Mouse (Mus musculus) cerebellum, adult 8-10 months (tissue): ENCODE data around the gene Zfp827.
"Not testable (repeated sequence)": the region's sequence is repeated elsewhere in the genome, so short reads cannot be mapped to it uniquely, and the experiment has no call there.

Experiments
- DNase-seq: peaks from one replicate; pipeline ENCODE4 v3.0.0; 2022

Zfp827 gene

GRCm38 (mm10) chr8:79114561-79114960 lies 86.3 kb downstream of the Zfp827 start:
- no peak for DNase-seq

DNA sequence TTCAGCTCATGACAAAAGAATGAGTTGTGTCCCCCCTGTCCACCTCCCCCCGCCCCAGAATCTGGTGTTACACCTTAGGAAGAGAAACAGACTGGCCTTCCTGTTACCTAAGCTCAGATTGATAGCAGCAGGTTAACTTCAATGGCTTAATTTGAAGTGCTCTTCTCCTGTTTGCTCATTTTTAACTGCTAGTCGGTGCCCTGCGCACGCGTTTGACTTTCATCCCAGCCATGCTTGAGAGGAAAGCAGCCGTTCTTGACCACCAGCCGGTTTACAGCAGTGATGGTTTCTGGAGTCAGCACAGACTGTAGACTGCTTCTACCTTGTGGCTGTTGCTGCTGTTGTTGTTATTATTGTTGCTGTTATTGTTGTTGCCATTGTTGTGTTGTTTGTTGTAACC lies 88.2 kb downstream of the Zfp827 start:
- DNase-seq = no peak

DNA sequence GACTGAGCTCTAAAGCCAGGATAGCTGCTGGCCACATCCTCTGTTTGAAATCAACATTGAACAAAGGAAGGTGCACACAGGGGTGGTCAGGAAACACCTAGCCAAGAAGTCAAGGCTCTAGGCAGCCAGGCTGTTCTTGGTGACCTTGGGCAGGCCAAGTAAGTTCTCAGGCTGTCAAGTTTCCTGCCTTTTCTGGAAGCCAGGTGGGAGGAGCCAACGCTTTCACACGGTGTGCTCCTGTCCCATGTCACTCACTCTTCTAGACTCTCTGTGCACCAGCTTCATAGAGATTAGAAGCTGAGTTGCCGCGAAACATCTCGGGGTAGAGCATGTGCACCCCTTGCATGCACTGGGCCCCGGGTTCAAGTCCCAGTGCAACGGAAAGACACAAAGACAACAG lies 89.5 kb downstream of the Zfp827 start:
- DNase-seq = no peak

DNA sequence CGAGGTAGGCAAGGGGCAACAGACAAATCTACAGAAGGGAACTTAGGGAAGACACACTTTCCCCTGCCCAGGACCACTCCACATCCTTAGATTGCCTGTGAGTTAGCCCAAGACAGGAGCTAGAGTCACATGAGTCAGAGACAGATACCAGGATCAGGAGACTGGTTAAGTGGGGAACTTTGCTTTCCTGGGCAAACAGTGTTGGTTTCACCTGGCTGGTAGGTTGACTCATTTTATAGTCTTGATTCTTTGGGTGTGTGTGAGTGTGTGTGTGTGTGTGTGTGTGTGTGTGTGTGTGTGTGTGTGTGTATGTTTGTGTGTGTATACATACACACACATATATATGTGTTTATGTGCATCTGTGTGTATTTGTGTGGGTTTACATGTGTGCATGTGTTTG lies 93.4 kb downstream of the Zfp827 start:
- DNase-seq = no peak

GRCm38 (mm10) chr8:79124231-79124630 lies 96.0 kb downstream of the Zfp827 start:
- no peak for DNase-seq

DNA sequence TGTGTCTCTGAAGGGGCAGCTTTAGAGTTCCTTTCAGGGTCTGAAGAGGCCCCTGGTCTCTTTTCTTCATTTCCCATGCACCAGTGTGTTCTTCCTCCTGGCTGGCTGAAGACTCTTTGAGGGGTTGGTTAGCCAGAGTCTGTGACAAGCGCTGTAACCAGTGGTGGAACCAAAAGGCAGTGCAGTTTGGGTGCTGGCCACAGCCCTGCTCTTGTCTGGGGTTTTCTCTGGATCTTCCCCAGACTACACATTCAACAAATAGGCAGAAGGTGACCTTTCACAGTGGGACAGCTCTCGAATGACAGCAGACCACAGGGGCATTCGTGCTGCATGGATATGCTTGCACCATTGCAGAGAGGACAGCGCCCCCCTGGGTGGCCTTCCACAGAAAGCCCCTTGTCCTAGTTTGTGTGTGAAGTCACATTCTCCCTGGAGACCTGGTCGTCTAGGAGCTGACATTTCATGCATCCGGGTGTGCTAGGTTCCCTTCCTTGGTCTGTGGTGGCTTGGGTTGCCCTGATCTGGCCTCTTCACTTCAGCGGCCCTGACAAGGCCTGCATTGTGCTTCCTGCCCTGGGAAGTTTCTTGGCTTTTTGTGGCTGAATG lies 99.1 kb downstream of the Zfp827 start:
- DNase-seq = no peak

- not testable (repeated sequence) for DNase-seq
Observed at GRCm38 (mm10) chr8:79128534-79128933, 100.3 kb downstream of the Zfp827 start.

DNA sequence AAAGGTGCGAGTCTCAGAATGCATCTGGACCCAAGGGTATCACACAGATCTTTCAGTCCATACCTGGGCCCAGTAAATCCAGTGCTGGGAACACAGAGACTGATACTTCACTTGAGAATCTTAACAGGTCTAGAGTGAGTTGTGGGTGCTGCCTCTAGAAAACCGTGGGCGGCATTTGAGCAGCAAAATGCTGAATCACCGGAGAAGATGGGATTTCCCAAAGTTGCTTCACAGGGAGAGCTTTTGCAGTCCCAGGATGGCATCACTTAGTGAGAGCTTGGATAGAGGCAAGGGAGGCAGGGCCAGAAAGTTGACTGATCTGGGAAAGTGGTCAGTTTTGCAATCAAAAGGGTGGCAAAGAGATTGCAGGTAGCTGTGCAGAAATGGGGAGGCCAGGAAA lies 111.4 kb downstream of the Zfp827 start:
- DNase-seq = no peak

GRCm38 (mm10) chr8:79140981-79141380 lies 112.7 kb downstream of the Zfp827 start:
- DNase-seq = no peak

DNA sequence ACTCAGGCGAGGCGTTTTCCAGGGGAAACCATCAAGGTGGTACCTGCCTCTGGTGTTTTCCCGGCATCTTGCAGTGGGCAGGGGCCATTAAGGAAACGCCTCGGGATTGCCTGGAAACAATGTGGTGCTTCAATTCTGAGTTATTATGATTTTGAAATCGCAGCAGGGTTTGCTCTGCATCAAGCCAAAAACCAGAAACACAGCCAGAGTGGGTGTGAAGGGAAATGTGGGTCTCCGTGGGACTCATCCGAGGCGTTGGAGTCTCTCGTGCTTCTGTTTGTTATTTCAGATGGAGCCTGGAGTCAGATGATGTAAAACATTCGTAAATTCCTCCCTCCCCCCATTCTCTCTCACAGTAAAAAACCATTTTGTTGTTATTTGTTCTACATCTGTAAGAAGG lies 113.4 kb downstream of the Zfp827 start:
- DNase-seq = no peak

DNA sequence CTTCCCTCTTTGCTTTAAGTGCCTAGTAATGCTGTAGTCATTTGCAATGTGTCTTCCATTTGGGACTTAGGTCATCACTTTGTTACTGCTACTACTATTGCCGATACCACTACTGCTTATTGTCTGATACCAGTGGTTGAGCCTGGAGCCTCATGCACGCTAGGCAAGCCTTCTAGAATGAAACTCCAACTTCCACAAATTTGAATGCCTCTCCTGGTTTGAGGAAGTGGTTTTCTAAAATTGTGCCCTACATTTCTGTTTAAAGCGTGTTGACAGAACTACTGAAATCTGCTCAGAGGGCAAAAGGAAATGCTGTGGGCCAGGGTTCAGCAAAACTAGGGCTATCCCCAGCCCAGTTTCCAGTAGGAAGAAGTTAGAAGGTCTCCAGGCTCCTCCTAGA lies 115.5 kb downstream of the Zfp827 start:
- DNase-seq = no peak

DNA sequence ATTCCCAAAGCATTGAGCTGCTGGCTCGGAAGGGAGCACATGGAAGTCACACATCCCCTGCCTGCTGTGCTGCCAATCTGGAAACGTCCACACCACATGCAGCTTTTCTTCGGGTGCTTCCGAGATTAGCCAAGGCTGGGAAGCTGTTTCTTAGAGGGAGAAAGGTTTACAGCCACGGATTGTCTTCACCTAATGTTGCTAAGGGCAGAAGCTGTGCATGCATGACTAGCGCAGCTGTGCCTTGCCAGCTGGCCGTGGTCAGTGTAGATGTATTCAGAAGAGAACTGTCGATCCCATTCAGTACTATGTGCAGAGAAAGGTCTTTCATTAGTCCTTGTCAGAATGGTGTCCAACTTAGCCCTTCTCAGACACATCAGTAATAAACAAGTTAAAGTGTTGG lies 117.0 kb downstream of the Zfp827 start:
- DNase-seq = no peak

GRCm38 (mm10) chr8:79145626-79146025 lies 117.4 kb downstream of the Zfp827 start:
- DNase-seq = no peak

- no peak for DNase-seq
Observed at GRCm38 (mm10) chr8:79148799-79149198, 120.6 kb downstream of the Zfp827 start.

DNA sequence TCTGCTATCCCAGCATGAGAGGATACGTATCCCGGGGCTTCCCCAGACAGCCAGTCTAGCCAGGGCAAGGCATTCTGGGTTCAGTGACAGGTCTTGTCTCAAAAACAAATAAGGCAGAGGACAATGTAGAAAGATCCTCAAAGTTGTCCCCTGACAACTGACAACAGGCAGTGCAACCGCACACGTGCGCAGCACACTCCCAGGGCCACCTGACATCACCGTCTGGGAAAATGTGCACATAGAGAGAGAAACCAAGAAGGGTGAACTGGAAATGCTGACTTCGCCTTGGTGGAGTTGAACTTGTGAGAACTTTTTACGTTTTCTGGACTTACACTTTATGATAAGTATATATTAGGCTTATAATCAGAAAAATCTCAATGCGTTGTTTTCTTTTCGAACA lies 121.6 kb downstream of the Zfp827 start:
- DNase-seq = no peak

GRCm38 (mm10) chr8:79150544-79151192 lies 122.4 kb downstream of the Zfp827 start:
- no peak for DNase-seq

GRCm38 (mm10) chr8:79151644-79152043 lies 123.4 kb downstream of the Zfp827 start:
- no peak for DNase-seq

DNA sequence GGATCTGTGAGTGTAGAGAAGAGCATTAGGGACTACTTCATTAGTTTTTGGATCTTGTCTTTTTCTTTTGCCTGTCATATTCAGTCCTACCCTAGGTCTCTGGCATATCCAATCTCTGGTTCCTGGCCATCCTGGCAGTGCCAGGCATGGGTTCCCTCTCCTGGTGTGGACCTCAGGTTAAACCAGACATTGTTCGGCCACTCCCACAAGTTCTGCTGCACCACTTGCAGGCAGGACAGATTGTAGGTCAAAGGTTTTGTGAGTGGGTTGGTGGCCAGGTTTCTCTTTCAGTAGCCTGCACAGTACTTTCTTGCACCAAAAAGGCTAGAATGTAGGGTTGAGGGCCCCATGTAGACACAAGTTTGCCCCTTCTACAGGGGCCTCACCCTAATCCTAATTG lies 125.0 kb downstream of the Zfp827 start:
- no peak for DNase-seq

- DNase-seq = no peak
Observed at GRCm38 (mm10) chr8:79153637-79154036, 125.4 kb downstream of the Zfp827 start.

DNA sequence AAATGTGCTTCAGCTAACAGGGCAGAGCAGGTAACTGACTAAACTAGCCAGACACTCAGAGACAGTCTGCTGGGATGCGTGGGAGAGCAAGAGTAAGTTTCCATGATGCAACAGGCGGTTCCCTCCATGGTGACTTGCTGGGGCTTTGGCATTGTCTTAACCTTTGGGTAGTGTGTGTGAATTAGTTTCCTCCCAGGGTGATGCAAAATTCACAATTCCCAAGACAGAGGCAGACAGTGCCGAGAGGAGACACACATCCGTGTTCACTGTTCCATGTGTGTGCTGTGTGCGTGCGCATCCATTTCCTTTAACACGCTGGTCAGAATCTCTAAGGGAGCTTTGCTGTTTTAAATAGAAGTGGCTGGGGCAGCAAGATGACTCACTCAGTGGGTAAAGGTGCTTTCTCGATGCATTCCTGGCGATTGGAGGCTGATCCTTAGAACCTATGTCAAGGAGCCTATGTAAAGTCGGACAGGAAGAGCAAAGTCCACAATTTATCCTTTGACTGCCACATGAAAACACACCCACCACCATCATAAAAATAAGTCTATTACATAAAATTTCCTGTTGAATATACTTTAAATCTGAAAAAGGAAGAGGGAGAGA lies 127.4 kb downstream of the Zfp827 start:
- no peak for DNase-seq

- no peak for DNase-seq
Observed at GRCm38 (mm10) chr8:79157366-79157765, 129.1 kb downstream of the Zfp827 start.

DNA sequence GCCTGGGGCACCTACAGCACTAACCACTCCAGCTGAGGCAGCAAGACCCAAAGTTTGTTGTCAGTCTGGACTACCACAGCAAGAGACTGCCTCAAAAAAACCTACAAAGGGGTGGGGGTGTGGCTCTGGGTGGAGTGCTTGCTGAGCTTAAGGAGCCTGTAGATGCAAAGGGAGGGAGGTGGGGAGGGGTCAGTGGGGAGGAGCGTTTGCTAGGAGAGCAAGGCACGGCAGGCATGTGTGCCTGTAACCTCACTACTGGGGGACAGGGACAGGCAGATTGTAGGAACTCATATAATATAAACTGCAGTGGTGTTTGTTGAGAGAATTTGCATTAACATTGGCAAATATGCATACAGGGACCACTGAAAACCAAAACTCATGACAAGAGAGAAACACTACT lies 130.1 kb downstream of the Zfp827 start:
- no peak for DNase-seq

GRCm38 (mm10) chr8:79159397-79159796 lies 131.2 kb downstream of the Zfp827 start:
- DNase-seq = no peak

DNA sequence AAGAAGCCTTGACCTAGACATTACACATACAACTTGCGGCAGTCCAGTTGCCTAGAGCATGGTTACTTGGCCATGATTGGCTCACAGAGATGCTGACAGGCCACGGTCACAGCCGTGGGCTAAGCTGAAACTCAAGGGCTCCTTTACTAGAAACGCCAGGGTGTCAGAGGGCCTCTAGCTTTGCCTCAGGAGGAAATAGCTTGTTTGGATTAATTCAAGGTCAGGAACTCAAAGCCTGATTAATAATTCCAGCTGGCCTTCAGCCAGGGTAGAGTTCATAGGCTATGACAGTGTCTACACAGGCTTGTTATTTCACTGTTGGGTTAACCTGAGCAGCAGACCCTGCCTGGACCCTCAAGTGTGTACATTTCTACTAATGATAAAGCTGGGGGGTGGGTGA lies 132.1 kb downstream of the Zfp827 start:
- DNase-seq = no peak
